In the genomic region with DNA sequence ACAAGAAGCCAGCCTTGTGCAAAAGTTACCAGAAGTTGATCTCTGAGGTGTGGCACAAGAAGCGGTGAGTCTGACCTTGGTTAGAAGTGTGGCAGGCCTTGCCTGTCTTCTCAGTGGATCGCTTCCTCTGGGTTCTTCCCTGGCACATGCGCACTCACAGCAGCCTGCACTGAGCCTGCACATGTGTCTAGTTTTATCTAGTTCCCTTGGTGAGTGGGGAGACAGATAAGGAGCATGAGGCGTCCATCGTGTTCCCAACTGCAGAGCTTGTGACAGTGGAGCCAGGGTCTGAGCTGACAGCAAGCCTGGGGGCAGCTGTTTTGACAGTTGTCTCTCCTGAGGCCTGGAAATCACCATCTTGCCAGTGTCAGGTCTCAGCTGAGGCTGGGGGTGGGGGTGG, we compare ENCODE assay signal across 9 mouse cellular contexts. TPM values are rescaled to one million over a fixed set of nuclear protein-coding genes. Genes with fewer than 3 reads are reported as not detected.
DNase-seq lines count a peak whose midpoint lies in the region; ATAC-seq lines count a peak whose summit lies in the region.
"Had no signal": no experiment of that assay in that cellular context is flagged by ENCODE, and none has a peak within 500 bp of the region (broad histone marks: within the 10 kb centered on the region; RNA-seq: fewer than 3 reads in every experiment).

No protein-coding gene starts in this region.

- no peak overlapping the region for H3K4me3 ChIP-seq in neural tube, embryonic 13.5 days
- no peak overlapping the region for H3K4me3 ChIP-seq in neural tube, embryonic 15.5 days (replicated peaks)
- no peak overlapping the region for H3K4me3 ChIP-seq in kidney, embryonic 14.5 days (ENCODE audit: low read length)
- H3K4me3 ChIP-seq: limb, embryonic 15.5 days had no signal

- intact Hi-C loops in heart, postnatal 14 days (cut with DNase I) = no loop called here

- WGBS in neural tube, embryonic 13.5 days = 76% methylated on average over 5 of the region's 5 CpGs
- WGBS in neural tube, embryonic 15.5 days = 71% methylated on average over 5 of the region's 5 CpGs
- 87% methylated on average over 5 of the region's 5 CpGs for WGBS in kidney, embryonic 14.5 days

- no peak overlapping the region for H3K4me2 ChIP-seq in neural tube, embryonic 13.5 days
- H3K4me2 ChIP-seq in neural tube, embryonic 15.5 days = no peak overlapping the region
- H3K4me2 ChIP-seq in kidney, embryonic 14.5 days (replicated peaks; ENCODE audit: low read depth, low read length) = no peak overlapping the region
- H3K4me2 ChIP-seq: limb, embryonic 15.5 days had no signal

- peak; percentile 58 to 64 for DNase-seq in heart, postnatal 14 days
- peak; percentile 23 to 28 for DNase-seq in spleen, postnatal 14 days (ENCODE audit: low spot score in 2 of 2)
- DNase-seq in cerebellum, adult 11 months = no peak
- no peak for DNase-seq in urinary bladder, adult 18-20 months (ENCODE audit: low spot score in 2 of 2)

- H3K9me3 ChIP-seq in neural tube, embryonic 13.5 days = no peaks in the 10 kb centered on the region
- no peaks in the 10 kb centered on the region for H3K9me3 ChIP-seq in neural tube, embryonic 15.5 days (replicated peaks)
- no peaks in the 10 kb centered on the region for H3K9me3 ChIP-seq in kidney, embryonic 14.5 days (ENCODE audit: control insufficient read depth, low read length)
- H3K9me3 ChIP-seq: limb, embryonic 15.5 days had no signal

- ATAC-seq in neural tube, embryonic 13.5 days (ENCODE audit: low read depth) = no peak
- no peak for ATAC-seq in neural tube, embryonic 15.5 days (ENCODE audit: low FRiP score)
- ATAC-seq in common myeloid progenitor, adult 5-6 weeks (replicated peaks; ENCODE audit: low read depth, poor library complexity, severe bottlenecking) = peak; percentile 84
- ATAC-seq in kidney, embryonic 14.5 days (ENCODE audit: low FRiP score, low TSS enrichment) = no peak

- H3K36me3 ChIP-seq in neural tube, embryonic 13.5 days = peaks cover 92% of the 10 kb centered on the region
- H3K36me3 ChIP-seq in neural tube, embryonic 15.5 days = peaks cover 81% of the 10 kb centered on the region
- peaks cover 13% of the 10 kb centered on the region; the same call in 1 of the 2 replicates for H3K36me3 ChIP-seq in kidney, embryonic 14.5 days (ENCODE audit: control insufficient read depth, insufficient read depth, low read length)

- peak overlapping the region; percentile 31; the same call in 1 of the 2 replicates for H3K9ac ChIP-seq in neural tube, embryonic 13.5 days
- H3K9ac ChIP-seq in neural tube, embryonic 15.5 days (replicated peaks) = no peak overlapping the region
- no peak overlapping the region for H3K9ac ChIP-seq in kidney, embryonic 14.5 days (ENCODE audit: low read depth, low read length)
- H3K9ac ChIP-seq: limb, embryonic 15.5 days had no signal

- H3K4me1 ChIP-seq in neural tube, embryonic 13.5 days (replicated peaks) = peaks cover 15% of the 10 kb centered on the region; the same call in 1 of the 2 replicates
- no peaks in the 10 kb centered on the region for H3K4me1 ChIP-seq in neural tube, embryonic 15.5 days
- H3K4me1 ChIP-seq in kidney, embryonic 14.5 days (ENCODE audit: control insufficient read depth, insufficient read depth, low read length) = no peaks in the 10 kb centered on the region

- peak overlapping the region; percentile 52; the same call in 1 of the 2 replicates for H3K27ac ChIP-seq in neural tube, embryonic 13.5 days (replicated peaks)
- H3K27ac ChIP-seq in neural tube, embryonic 15.5 days (replicated peaks) = no peak overlapping the region
- H3K27ac ChIP-seq in kidney, embryonic 14.5 days (ENCODE audit: low read depth, low read length) = no peak overlapping the region

- H3K27me3 ChIP-seq in neural tube, embryonic 13.5 days = no peaks in the 10 kb centered on the region
- H3K27me3 ChIP-seq in neural tube, embryonic 15.5 days (replicated peaks) = no peaks in the 10 kb centered on the region
- H3K27me3 ChIP-seq in kidney, embryonic 14.5 days (ENCODE audit: control insufficient read depth, insufficient read depth, low read length) = no peaks in the 10 kb centered on the region
- H3K27me3 ChIP-seq: limb, embryonic 15.5 days had no signal

RNA-seq across cellular contexts. Expression of a gene that starts 24.4 kb away (rescaled TPM):
- 48.9 and 49.6 TPM in 2 replicates for polyA plus RNA-seq in neural tube, embryonic 13.5 days (2015; fragmentation: Nextera tagmentation; extraction: Ambion mirVana)
- 44.3 and 49.7 TPM in 2 replicates for polyA plus RNA-seq in neural tube, embryonic 15.5 days (2015; fragmentation: Nextera tagmentation; extraction: Ambion mirVana)
- total RNA-seq in common myeloid progenitor, adult 5-6 weeks (2017) = 2.2 and 5.7 TPM in 2 replicates
- total RNA-seq in heart, postnatal 14 days (2021) = 10 to 100 TPM; 55.6 to 56.6 TPM
- 8.7 and 12.5 TPM in 2 replicates for polyA plus RNA-seq in kidney, embryonic 14.5 days (2014; fragmentation: Nextera tagmentation; extraction: Ambion mirVana)

RNA-seq across cellular contexts. Expression of a gene that starts 24.4 kb away (rescaled TPM):
- polyA plus RNA-seq in neural tube, embryonic 13.5 days (2015; fragmentation: Nextera tagmentation; extraction: Ambion mirVana) = 92.3 and 95.2 TPM in 2 replicates
- polyA plus RNA-seq in neural tube, embryonic 15.5 days (2015; fragmentation: Nextera tagmentation; extraction: Ambion mirVana) = 86.5 and 93.2 TPM in 2 replicates
- total RNA-seq in common myeloid progenitor, adult 5-6 weeks (2017) = 69.7 and 74.5 TPM in 2 replicates
- total RNA-seq in heart, postnatal 14 days (2021) = 10 to 100 TPM; 18.4 to 18.7 TPM
- polyA plus RNA-seq in kidney, embryonic 14.5 days (2014; fragmentation: Nextera tagmentation; extraction: Ambion mirVana) = 48.7 and 52.7 TPM in 2 replicates

RNA-seq across cellular contexts. Expression of a gene that starts 38.7 kb away (rescaled TPM):
- 92.3 and 105 TPM in 2 replicates for polyA plus RNA-seq in neural tube, embryonic 13.5 days (2015; fragmentation: Nextera tagmentation; extraction: Ambion mirVana)
- 89.5 and 93.2 TPM in 2 replicates for polyA plus RNA-seq in neural tube, embryonic 15.5 days (2015; fragmentation: Nextera tagmentation; extraction: Ambion mirVana)
- total RNA-seq in common myeloid progenitor, adult 5-6 weeks (2017) = 43.6 and 52.2 TPM in 2 replicates
- 10 to 100 TPM; 13.5 to 13.9 TPM for total RNA-seq in heart, postnatal 14 days (2021)
- 71.8 and 80.6 TPM in 2 replicates for polyA plus RNA-seq in kidney, embryonic 14.5 days (2014; fragmentation: Nextera tagmentation; extraction: Ambion mirVana)

RNA-seq across cellular contexts. Expression of a gene that starts 53.7 kb away (rescaled TPM):
- 14.9 and 16.3 TPM in 2 replicates for polyA plus RNA-seq in neural tube, embryonic 13.5 days (2015; fragmentation: Nextera tagmentation; extraction: Ambion mirVana)
- polyA plus RNA-seq in neural tube, embryonic 15.5 days (2015; fragmentation: Nextera tagmentation; extraction: Ambion mirVana) = 17.3 and 20.2 TPM in 2 replicates
- total RNA-seq in common myeloid progenitor, adult 5-6 weeks (2017) = 30.4 and 31.7 TPM in 2 replicates
- 10 to 100 TPM; 25.0 to 26.1 TPM for total RNA-seq in heart, postnatal 14 days (2021)
- 31.0 and 39.3 TPM in 2 replicates for polyA plus RNA-seq in kidney, embryonic 14.5 days (2014; fragmentation: Nextera tagmentation; extraction: Ambion mirVana)

Comparison
In these comparisons a context has a peak if more than half of its experiments do, and no peak if none do; other contexts are left out.
1. DNase-seq: peak in heart, postnatal 14 days (2 of 2) and spleen, postnatal 14 days (2 of 2); none in cerebellum, adult 11 months (single experiment) and urinary bladder, adult 18-20 months (0 of 2).